Mouse (Mus musculus): ENCODE results near the gene Apba1. TPM values are rescaled to one million over a fixed set of nuclear protein-coding genes. Genes with fewer than 3 reads are reported as not detected.

Gene Apba1
- polyA plus RNA-seq, 1 experiment = 1.7 TPM

- TF ChIP-seq POLR2A (IDR thresholded peaks at IDR 0.05; ENCODE audit: borderline replicate concordance, control insufficient read depth, low read depth, low read length) (no peak), CTCF (IDR thresholded peaks at IDR 0.05; ENCODE audit: control insufficient read depth, insufficient read depth, low read length) (no peak)
- H3K4me1 ChIP-seq (ENCODE audit: control insufficient read depth, insufficient read depth, low read length) = no peaks in the 10 kb centered on the region
Observed at GRCm38 (mm10) chr19:23930826-23931225, 172.1 kb downstream of the Apba1 start.

GRCm38 (mm10) chr19:23941422-23941949 lies 182.8 kb downstream of the Apba1 start:
- no peak overlapping the region for H3K4me3 ChIP-seq (replicated peaks; ENCODE audit: control insufficient read depth, low read depth, low read length)
- TF ChIP-seq CTCF (IDR thresholded peaks at IDR 0.05; ENCODE audit: control insufficient read depth, insufficient read depth, low read length) (no peak), POLR2A (IDR thresholded peaks at IDR 0.05; ENCODE audit: borderline replicate concordance, control insufficient read depth, low read depth, low read length) (no peak)
- H3K27ac ChIP-seq (ENCODE audit: control insufficient read depth, insufficient read depth, low read depth, low read length, poor library complexity) = no peak overlapping the region
- H3K4me1 ChIP-seq (ENCODE audit: control insufficient read depth, insufficient read depth, low read length) = no peaks in the 10 kb centered on the region
- WGBS = 71% methylated on average over 12 of the region's 12 CpGs

More at GRCm38 (mm10) chr19:23930826-23931225, 172.1 kb downstream of the Apba1 start:
- WGBS = 81% methylated on average over 5 of the region's 5 CpGs
- H3K27ac ChIP-seq (ENCODE audit: control insufficient read depth, insufficient read depth, low read depth, low read length, poor library complexity) = no peak overlapping the region
- H3K4me3 ChIP-seq (replicated peaks; ENCODE audit: control insufficient read depth, low read depth, low read length) = no peak overlapping the region

- 75% methylated on average over 7 of the region's 7 CpGs for WGBS
- Histone ChIP-seq H3K4me1 (ENCODE audit: control insufficient read depth, insufficient read depth, low read length) (no peaks in the 10 kb centered on the region), H3K27ac (ENCODE audit: control insufficient read depth, insufficient read depth, low read depth, low read length, poor library complexity) (no peak overlapping the region), H3K4me3 (replicated peaks; ENCODE audit: control insufficient read depth, low read depth, low read length) (no peak overlapping the region)
- TF ChIP-seq CTCF (IDR thresholded peaks at IDR 0.05; ENCODE audit: control insufficient read depth, insufficient read depth, low read length) (no peak), POLR2A (IDR thresholded peaks at IDR 0.05; ENCODE audit: borderline replicate concordance, control insufficient read depth, low read depth, low read length) (no peak)
Observed at GRCm38 (mm10) chr19:23942886-23943285, 184.2 kb downstream of the Apba1 start.

GRCm38 (mm10) chr19:23946026-23946685 lies 187.5 kb downstream of the Apba1 start:
- Histone ChIP-seq H3K4me3 (replicated peaks; ENCODE audit: control insufficient read depth, low read depth, low read length) (no peak overlapping the region), H3K27ac (ENCODE audit: control insufficient read depth, insufficient read depth, low read depth, low read length, poor library complexity) (no peak overlapping the region), H3K4me1 (ENCODE audit: control insufficient read depth, insufficient read depth, low read length) (no peaks in the 10 kb centered on the region)
- TF ChIP-seq POLR2A (IDR thresholded peaks at IDR 0.05; ENCODE audit: borderline replicate concordance, control insufficient read depth, low read depth, low read length) (no peak), CTCF (IDR thresholded peaks at IDR 0.05; ENCODE audit: control insufficient read depth, insufficient read depth, low read length) (no peak)
- WGBS = 51% methylated on average over 6 of the region's 6 CpGs

GRCm38 (mm10) chr19:23946751-23947150 lies 188.1 kb downstream of the Apba1 start:
- no peak overlapping the region for H3K4me3 ChIP-seq (replicated peaks; ENCODE audit: control insufficient read depth, low read depth, low read length)
- H3K4me1 ChIP-seq (ENCODE audit: control insufficient read depth, insufficient read depth, low read length) = no peaks in the 10 kb centered on the region
- WGBS = 83% methylated on average over 4 of the region's 4 CpGs
- no peak for TF ChIP-seq CTCF (IDR thresholded peaks at IDR 0.05; ENCODE audit: control insufficient read depth, insufficient read depth, low read length)
- no peak for TF ChIP-seq POLR2A (IDR thresholded peaks at IDR 0.05; ENCODE audit: borderline replicate concordance, control insufficient read depth, low read depth, low read length)
- H3K27ac ChIP-seq (ENCODE audit: control insufficient read depth, insufficient read depth, low read depth, low read length, poor library complexity) = no peak overlapping the region

GRCm38 (mm10) chr19:23947871-23948270 lies 189.2 kb downstream of the Apba1 start:
- Histone ChIP-seq H3K4me3 (replicated peaks; ENCODE audit: control insufficient read depth, low read depth, low read length) (no peak overlapping the region), H3K27ac (ENCODE audit: control insufficient read depth, insufficient read depth, low read depth, low read length, poor library complexity) (no peak overlapping the region), H3K4me1 (ENCODE audit: control insufficient read depth, insufficient read depth, low read length) (no peaks in the 10 kb centered on the region)
- no peak for TF ChIP-seq CTCF (IDR thresholded peaks at IDR 0.05; ENCODE audit: control insufficient read depth, insufficient read depth, low read length)
- no peak for TF ChIP-seq POLR2A (IDR thresholded peaks at IDR 0.05; ENCODE audit: borderline replicate concordance, control insufficient read depth, low read depth, low read length)
- WGBS = 81% methylated on average over 4 of the region's 4 CpGs

- 70% methylated on average over 12 of the region's 12 CpGs for WGBS
- Histone ChIP-seq H3K4me1 (ENCODE audit: control insufficient read depth, insufficient read depth, low read length) (no peaks in the 10 kb centered on the region), H3K4me3 (replicated peaks; ENCODE audit: control insufficient read depth, low read depth, low read length) (no peak overlapping the region), H3K27ac (ENCODE audit: control insufficient read depth, insufficient read depth, low read depth, low read length, poor library complexity) (no peak overlapping the region)
- TF ChIP-seq CTCF (IDR thresholded peaks at IDR 0.05; ENCODE audit: control insufficient read depth, insufficient read depth, low read length) (no peak), POLR2A (IDR thresholded peaks at IDR 0.05; ENCODE audit: borderline replicate concordance, control insufficient read depth, low read depth, low read length) (no peak)
Observed at GRCm38 (mm10) chr19:23948301-23949000, 189.8 kb downstream of the Apba1 start.

GRCm38 (mm10) chr19:23955461-23955860 lies 196.8 kb downstream of the Apba1 start:
- Histone ChIP-seq H3K4me3 (replicated peaks; ENCODE audit: control insufficient read depth, low read depth, low read length) (no peak overlapping the region), H3K27ac (ENCODE audit: control insufficient read depth, insufficient read depth, low read depth, low read length, poor library complexity) (no peak overlapping the region), H3K4me1 (ENCODE audit: control insufficient read depth, insufficient read depth, low read length) (no peaks in the 10 kb centered on the region)
- no peak for TF ChIP-seq POLR2A (IDR thresholded peaks at IDR 0.05; ENCODE audit: borderline replicate concordance, control insufficient read depth, low read depth, low read length)
- no peak for TF ChIP-seq CTCF (IDR thresholded peaks at IDR 0.05; ENCODE audit: control insufficient read depth, insufficient read depth, low read length)
- 88% methylated on average over 8 of the region's 8 CpGs for WGBS

Measured in bone marrow, adult 2 months (tissue).